Mouse (Mus musculus) C2C12 (cell line): ENCODE measurements at regions not wholly inside any gene's neighbourhood (a gene's known extent, or its start where the extent isn't known, plus 50 kb on each side); places are given as distances from the start of the nearest gene placed in this dataset.

Experiments
- H3K27me3 ChIP-seq: one replicate; pipeline ENCODE4 v1.6.1; 2011; ENCODE audit not compliant: control insufficient read depth, insufficient read depth, insufficient read length
- H3K36me3 ChIP-seq: one replicate; pipeline ENCODE4 v1.6.1; 2011; ENCODE audit not compliant: control insufficient read depth, insufficient read depth
- H3K4me3 ChIP-seq: one replicate; pipeline ENCODE4 v1.5.1; 2011; ENCODE audit warnings: mild to moderate bottlenecking, control low read depth; ENCODE audit not compliant: poor library complexity, insufficient read depth, severe bottlenecking
- H3K79me2 ChIP-seq: one replicate; pipeline ENCODE4 v1.6.1; 2011; ENCODE audit not compliant: control insufficient read depth, insufficient read depth
- H3K79me3 ChIP-seq: one replicate; pipeline ENCODE4 v1.6.1; 2011; ENCODE audit warnings: low read depth, control low read depth
- H3ac ChIP-seq: one replicate; pipeline ENCODE3; 2011; ENCODE audit warnings: low read depth; ENCODE audit not compliant: control insufficient read depth, insufficient read length
- CEBPB ChIP-seq: IDR thresholded peaks from one replicate; pipeline ENCODE4 v1.6.1; 2011; ENCODE audit warnings: low read depth, mild to moderate bottlenecking, control low read depth, moderate library complexity
- CTCF ChIP-seq: IDR thresholded peaks from one replicate; pipeline ENCODE4 v1.5.1; 2011; ENCODE audit not compliant: control insufficient read depth, insufficient read depth, insufficient read length
- FOSL1 ChIP-seq: IDR thresholded peaks from one replicate; pipeline ENCODE4 v1.8.0; 2011; ENCODE audit warnings: mild to moderate bottlenecking, low read length; ENCODE audit not compliant: poor library complexity, insufficient read depth, severe bottlenecking
- MAX ChIP-seq: IDR thresholded peaks from one replicate; pipeline ENCODE4 v1.6.1; 2011; ENCODE audit warnings: mild to moderate bottlenecking, control low read depth
- MYOD1 ChIP-seq: IDR thresholded peaks from one replicate; pipeline ENCODE4 v1.6.1; 2011; ENCODE audit warnings: low read depth; ENCODE audit not compliant: control insufficient read depth, insufficient read length
- MYOG ChIP-seq: IDR thresholded peaks from one replicate; pipeline ENCODE4 v1.6.1; 2011; ENCODE audit not compliant: control insufficient read depth, insufficient read length; ENCODE audit errors: extremely low read depth
- USF1 ChIP-seq: IDR thresholded peaks from one replicate; pipeline ENCODE4 v1.6.1; 2011; ENCODE audit warnings: low read depth, mild to moderate bottlenecking, control low read depth, moderate library complexity

DNA sequence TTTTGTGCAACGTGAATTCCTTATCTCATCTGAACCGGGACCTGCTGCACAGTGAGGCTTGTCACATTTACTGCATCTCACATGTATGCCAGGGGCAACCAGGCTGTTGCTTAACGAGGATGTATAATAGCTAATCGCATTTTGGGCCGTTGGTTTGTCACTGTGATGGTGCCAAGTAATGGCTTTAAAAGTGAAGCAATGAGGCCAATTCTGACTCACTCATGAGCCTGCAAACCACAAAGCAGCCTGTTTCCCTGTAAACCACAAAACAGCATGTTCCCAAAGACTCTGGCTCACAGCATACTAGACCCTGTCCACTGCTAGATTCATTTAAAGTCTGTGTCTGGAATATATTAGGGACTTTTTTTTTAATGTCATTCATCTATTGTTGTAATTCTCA is 214.8 kb downstream of the Ktn1 start:
- H3K79me3 ChIP-seq: no peaks in the 10 kb centered on the region
- no peaks in the 10 kb centered on the region for H3K79me2 ChIP-seq
- no peak for TF ChIP-seq MYOG
- peak; percentile 92 for TF ChIP-seq MAX
- peak; percentile 35 for TF ChIP-seq MYOD1
- peak; percentile 99 for TF ChIP-seq CEBPB
- peak; percentile 98 for TF ChIP-seq FOSL1
- H3ac ChIP-seq: no peak overlapping the region
- no peak overlapping the region for H3K4me3 ChIP-seq
- H3K36me3 ChIP-seq: no peaks in the 10 kb centered on the region
- H3K27me3 ChIP-seq: no peaks in the 10 kb centered on the region

GRCm38 (mm10) chr14:47863701-47864100 is 215.5 kb downstream of the Ktn1 start:
- TF ChIP-seq CTCF (no peak), MYOG (no peak), MAX (no peak), USF1 (no peak), CEBPB (no peak), FOSL1 (no peak), MYOD1 (no peak)
- H3K36me3 ChIP-seq: no peaks in the 10 kb centered on the region
- H3ac ChIP-seq: no peak overlapping the region
- no peak overlapping the region for H3K4me3 ChIP-seq
- no peaks in the 10 kb centered on the region for H3K79me2 ChIP-seq
- no peaks in the 10 kb centered on the region for H3K27me3 ChIP-seq
- no peaks in the 10 kb centered on the region for H3K79me3 ChIP-seq

- TF ChIP-seq FOSL1: no peak
- TF ChIP-seq USF1: no peak
- no peak for TF ChIP-seq MAX
- TF ChIP-seq MYOD1: no peak
- H3K4me3 ChIP-seq: no peak overlapping the region
- no peaks in the 10 kb centered on the region for H3K79me3 ChIP-seq
- H3K79me2 ChIP-seq: no peaks in the 10 kb centered on the region
- no peaks in the 10 kb centered on the region for H3K27me3 ChIP-seq
- no peaks in the 10 kb centered on the region for H3K36me3 ChIP-seq
- H3ac ChIP-seq: no peak overlapping the region
Measured at GRCm38 (mm10) chr14:47867017-47867416, 218.8 kb downstream of the Ktn1 start.

- Histone ChIP-seq H3K4me3 (no peak overlapping the region), H3K36me3 (no peaks in the 10 kb centered on the region), H3K79me2 (no peaks in the 10 kb centered on the region), H3ac (no peak overlapping the region), H3K27me3 (no peaks in the 10 kb centered on the region), H3K79me3 (no peaks in the 10 kb centered on the region)
- peak; percentile 54 for TF ChIP-seq MYOD1
- TF ChIP-seq FOSL1: peak; percentile 13
- no peak for TF ChIP-seq USF1
Measured at GRCm38 (mm10) chr14:47868258-47868780, 220.1 kb downstream of the Ktn1 start.

DNA sequence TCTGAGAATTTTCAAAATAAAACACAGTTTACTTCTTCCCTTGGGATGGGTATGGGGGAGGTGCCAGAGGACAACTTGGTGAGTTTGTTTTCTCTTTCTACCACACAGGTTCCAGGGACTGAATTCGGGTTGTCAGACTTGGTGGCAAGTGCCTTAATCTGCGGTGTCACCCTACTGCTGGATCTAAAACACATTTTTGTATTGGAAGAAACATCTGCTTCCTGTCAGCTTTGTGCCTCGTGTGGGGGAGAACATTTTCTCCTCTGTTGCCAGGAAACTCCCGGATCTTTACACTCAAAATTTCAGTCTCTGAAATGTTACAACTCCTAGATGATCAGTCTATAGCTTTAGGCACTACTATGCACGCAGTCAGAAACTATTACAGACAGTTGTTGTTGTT is 228.3 kb downstream of the Ktn1 start:
- no peak overlapping the region for H3ac ChIP-seq
- no peaks in the 10 kb centered on the region for H3K36me3 ChIP-seq
- H3K79me3 ChIP-seq: no peaks in the 10 kb centered on the region
- H3K79me2 ChIP-seq: no peaks in the 10 kb centered on the region
- TF ChIP-seq CTCF: no peak
- no peak for TF ChIP-seq FOSL1
- no peak for TF ChIP-seq MAX
- TF ChIP-seq CEBPB: no peak
- TF ChIP-seq USF1: no peak
- TF ChIP-seq MYOD1: no peak
- TF ChIP-seq MYOG: no peak
- no peak overlapping the region for H3K4me3 ChIP-seq
- no peaks in the 10 kb centered on the region for H3K27me3 ChIP-seq

DNA sequence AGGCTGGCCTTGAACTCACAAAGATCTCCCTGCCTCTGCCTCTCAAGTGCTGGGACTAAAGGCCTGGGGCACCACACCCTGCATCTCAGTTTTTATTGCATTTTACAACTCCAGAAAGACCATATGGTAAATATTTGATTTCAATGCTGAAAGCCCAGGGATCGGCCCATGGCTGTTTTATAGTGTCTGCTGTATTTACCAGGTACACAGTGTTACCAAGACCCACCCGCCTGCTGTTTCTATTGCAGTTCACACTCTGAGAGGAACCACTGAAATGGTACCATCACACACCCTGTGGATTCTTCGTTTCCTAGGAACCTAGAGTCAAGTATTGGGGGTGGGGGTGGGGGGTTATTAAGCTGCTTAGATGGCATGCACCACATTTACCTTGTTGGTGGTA is 228.9 kb downstream of the Ktn1 start:
- TF ChIP-seq USF1 (no peak), MYOD1 (no peak), MAX (no peak), MYOG (no peak), CTCF (no peak), CEBPB (no peak), FOSL1 (no peak)
- Histone ChIP-seq H3ac (no peak overlapping the region), H3K36me3 (no peaks in the 10 kb centered on the region), H3K27me3 (no peaks in the 10 kb centered on the region), H3K79me3 (no peaks in the 10 kb centered on the region), H3K4me3 (no peak overlapping the region), H3K79me2 (no peaks in the 10 kb centered on the region)
